Mouse (Mus musculus) layer of hippocampus, adult 8-10 months (tissue): Measurements from ENCODE around the gene Gm21987. TPM values are rescaled to one million over a fixed set of nuclear protein-coding genes. Genes with fewer than 3 reads are reported as not detected.

Experiments used
- DNase-seq, 2 experiments: peaks; one replicate each; pipeline ENCODE4 v3.0.0; 2022; ENCODE audit warnings: low spot score in 2 of 2
- total RNA-seq, 4 experiments: library from RNA; stranded (reverse); gene quantifications; 2 replicates each; pipeline ENCODE4 v1.2.4; 2022

Gm21987 gene
- total RNA-seq, 4 experiments from 2014 or later = 1.1 to 4.7 TPM; not detected in 2

GRCm38 (mm10) chr16:38370633-38371374, 24.0 kb downstream of the Gm21987 start:
- DNase-seq = no peak

GRCm38 (mm10) chr16:38371705-38372296, 25.0 kb downstream of the Gm21987 start:
- no peak for DNase-seq

- DNase-seq = no peak
Observed at GRCm38 (mm10) chr16:38372876-38373275, 26.0 kb downstream of the Gm21987 start.

- no peak for DNase-seq
Observed at GRCm38 (mm10) chr16:38373439-38373838, 26.6 kb downstream of the Gm21987 start.

- no peak for DNase-seq
Observed at GRCm38 (mm10) chr16:38373941-38374340, 27.1 kb downstream of the Gm21987 start.

- no peak for DNase-seq
Observed at GRCm38 (mm10) chr16:38374379-38375140, 27.7 kb downstream of the Gm21987 start.

GRCm38 (mm10) chr16:38375182-38375581, 28.3 kb downstream of the Gm21987 start:
- no peak for DNase-seq

GRCm38 (mm10) chr16:38376163-38376840, 29.5 kb downstream of the Gm21987 start:
- DNase-seq = peak; percentile 42 to 53

GRCm38 (mm10) chr16:38376841-38377249, 30.0 kb downstream of the Gm21987 start:
- DNase-seq = no peak

- DNase-seq = no peak
Observed at GRCm38 (mm10) chr16:38377546-38377945, 30.7 kb downstream of the Gm21987 start.

- no peak for DNase-seq
Observed at GRCm38 (mm10) chr16:38378591-38378990, 31.8 kb downstream of the Gm21987 start.

GRCm38 (mm10) chr16:38379088-38379487, 32.2 kb downstream of the Gm21987 start:
- no peak for DNase-seq

- no peak for DNase-seq
Observed at GRCm38 (mm10) chr16:38379493-38379892, 32.7 kb downstream of the Gm21987 start.

- DNase-seq = no peak
Observed at GRCm38 (mm10) chr16:38379926-38380325, 33.1 kb downstream of the Gm21987 start.

- no peak for DNase-seq
Observed at GRCm38 (mm10) chr16:38383683-38384082, 36.8 kb downstream of the Gm21987 start.

GRCm38 (mm10) chr16:38385184-38385634, 38.4 kb downstream of the Gm21987 start:
- DNase-seq = no peak

GRCm38 (mm10) chr16:38385700-38386099, 38.9 kb downstream of the Gm21987 start:
- DNase-seq = no peak

- DNase-seq = no peak
Observed at GRCm38 (mm10) chr16:38387389-38387788, 40.5 kb downstream of the Gm21987 start.

GRCm38 (mm10) chr16:38388757-38389156, 41.9 kb downstream of the Gm21987 start:
- DNase-seq = no peak

GRCm38 (mm10) chr16:38389284-38389893, 42.5 kb downstream of the Gm21987 start:
- no peak for DNase-seq

- no peak for DNase-seq
Observed at GRCm38 (mm10) chr16:38390322-38390721, 43.5 kb downstream of the Gm21987 start.
